Mouse (Mus musculus): Measurements from ENCODE around the gene Lrrfip2.

DNA sequence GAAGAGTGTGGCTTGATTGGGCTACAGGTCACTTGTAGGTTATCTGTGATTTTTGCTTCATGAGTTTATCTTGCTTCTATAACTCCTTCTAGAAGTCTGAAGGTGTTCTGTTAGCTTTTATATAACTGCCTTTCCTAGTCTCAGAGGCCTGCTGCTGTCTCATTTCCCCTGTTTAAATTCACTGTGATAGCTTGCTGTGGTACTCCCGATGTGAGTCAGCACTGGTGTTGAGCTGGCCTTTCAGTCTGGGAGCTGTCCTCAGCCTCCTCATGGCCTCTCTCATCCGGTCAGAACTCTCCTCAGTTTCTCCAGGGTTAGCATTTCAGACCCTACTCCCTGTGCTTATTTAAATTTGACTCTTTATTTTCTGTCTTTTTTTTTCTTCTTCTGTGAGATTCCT, 12.7 kb downstream of the Lrrfip2 start:
- no peak for TF ChIP-seq CTCF (IDR thresholded peaks at IDR 0.05; ENCODE audit: extremely low read depth, insufficient read depth, insufficient read length, insufficient replicate concordance)
- no peak for TF ChIP-seq POLR2A (IDR thresholded peaks at IDR 0.05; ENCODE audit: low read depth, low read length)

All from spleen, adult 2 months (tissue).